Mouse (Mus musculus) limb, embryonic 12.5 days (tissue): Measurements from ENCODE around the gene Auts2. TPM values are rescaled to one million over a fixed set of nuclear protein-coding genes. Genes with fewer than 3 reads are reported as not detected.

Source experiments
- ATAC-seq: fragments of 200-750 bp; cut with Nextera tagmentation; 2 replicates; pipeline ENCODE4 v1.8.0; 2017; ENCODE audit warnings: low read depth, moderate TSS enrichment; ENCODE audit not compliant: insufficient number of reproducible peaks, insufficient read depth, low FRiP score, low TSS enrichment
- H3K27ac ChIP-seq: fragments of 300-500 bp; sonication (generic); 2 replicates; pipeline ENCODE4 v1.5.1; 2016; ENCODE audit warnings: mild to moderate bottlenecking, moderate library complexity
- H3K27me3 ChIP-seq: fragments of 300-500 bp; sonication (generic); 2 replicates; pipeline ENCODE4 v1.6.1; 2016; ENCODE audit warnings: mild to moderate bottlenecking, moderate library complexity
- H3K36me3 ChIP-seq: fragments of 300-500 bp; sonication (generic); 2 replicates; pipeline ENCODE4 v1.6.1; 2016; ENCODE audit warnings: mild to moderate bottlenecking, moderate library complexity
- H3K4me1 ChIP-seq: fragments of 300-500 bp; sonication (generic); replicated peaks from 2 replicates; pipeline ENCODE4 v1.6.1; 2016
- H3K4me2 ChIP-seq: fragments of 300-500 bp; sonication (generic); 2 replicates; pipeline ENCODE4 v1.6.1; 2016; ENCODE audit warnings: mild to moderate bottlenecking, moderate library complexity
- H3K4me3 ChIP-seq: fragments of 300-500 bp; sonication (generic); replicated peaks from 2 replicates; pipeline ENCODE4 v1.5.1; 2016; ENCODE audit warnings: mild to moderate bottlenecking
- H3K9ac ChIP-seq: fragments of 300-500 bp; sonication (generic); replicated peaks from 2 replicates; pipeline ENCODE4 v1.6.1; 2016; ENCODE audit warnings: mild to moderate bottlenecking, moderate library complexity
- H3K9me3 ChIP-seq: fragments of 300-500 bp; sonication (generic); 2 replicates; pipeline ENCODE4 v1.6.1; 2016; ENCODE audit warnings: mild to moderate bottlenecking, moderate library complexity
- WGBS: fragments of 180-500 bp; shearing (Covaris S2); methylation state at CpG from one replicate; pipeline ENCODE4 v1.1.7; 2016; 5-methylcytosine and 5-hydroxymethylcytosine counted together
- polyA plus RNA-seq: library from polyadenylated mRNA; unstranded; fragments of >200 nt; fragmentation: Nextera tagmentation; extraction: Ambion mirVana; gene quantifications from 2 replicates; pipeline ENCODE4 v1.2.1, GENCODE M21; 2016

Gene Auts2
- polyA plus RNA-seq, 1 experiment from 2014 or later, result 66.4 TPM

DNA sequence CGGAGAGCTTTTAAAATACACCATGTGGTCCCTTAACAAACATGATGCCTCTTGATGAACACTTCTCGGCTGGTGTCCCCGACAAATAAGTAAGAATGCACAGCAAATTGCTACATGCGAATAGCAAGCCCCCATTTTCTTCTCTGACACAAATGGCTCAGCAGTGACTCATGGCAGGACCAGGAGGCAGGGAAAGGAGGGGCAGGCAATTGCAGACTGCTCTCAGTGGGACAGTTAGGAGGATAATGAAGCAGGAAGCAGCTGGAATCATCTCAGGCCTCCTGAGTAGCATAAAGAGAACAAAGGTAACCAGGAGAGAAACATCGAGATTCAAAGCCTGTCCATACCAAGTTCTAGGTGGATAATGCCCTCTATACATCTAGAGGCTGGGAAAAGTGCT is 228.8 kb downstream of the Auts2 start:
- H3K4me1 ChIP-seq, result no peaks in the 10 kb centered on the region; the same call in 1 of the 2 replicates
- no peak overlapping the region for H3K27ac ChIP-seq
- no peaks in the 10 kb centered on the region for H3K9me3 ChIP-seq
- H3K27me3 ChIP-seq, result no peaks in the 10 kb centered on the region
- H3K36me3 ChIP-seq, result no peaks in the 10 kb centered on the region
- 84% methylated on average over 5 of the region's 5 CpGs for WGBS
- H3K9ac ChIP-seq, result no peak overlapping the region
- no peak for ATAC-seq
- H3K4me2 ChIP-seq, result no peak overlapping the region
- no peak overlapping the region for H3K4me3 ChIP-seq

DNA sequence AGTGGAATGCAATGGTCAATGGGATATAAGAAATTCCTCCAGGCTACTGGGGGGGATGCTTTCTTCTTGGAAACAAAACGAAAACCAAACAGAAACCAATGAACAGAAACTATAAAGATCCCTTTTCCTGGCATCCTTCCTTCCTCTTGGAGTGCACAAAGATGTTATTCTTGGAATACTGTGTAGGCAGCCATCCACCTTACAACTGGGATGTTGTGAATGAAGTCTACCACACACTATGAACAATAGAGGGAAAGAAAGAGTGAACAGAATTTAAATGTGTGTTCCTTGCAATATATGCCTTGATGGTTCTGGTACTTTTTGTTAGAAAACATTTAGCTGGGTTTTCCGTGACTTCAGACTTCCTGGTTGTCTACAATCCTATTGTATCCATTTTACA is 236.1 kb downstream of the Auts2 start:
- H3K27ac ChIP-seq, result no peak overlapping the region
- 92% methylated on average over 2 of the region's 2 CpGs for WGBS

DNA sequence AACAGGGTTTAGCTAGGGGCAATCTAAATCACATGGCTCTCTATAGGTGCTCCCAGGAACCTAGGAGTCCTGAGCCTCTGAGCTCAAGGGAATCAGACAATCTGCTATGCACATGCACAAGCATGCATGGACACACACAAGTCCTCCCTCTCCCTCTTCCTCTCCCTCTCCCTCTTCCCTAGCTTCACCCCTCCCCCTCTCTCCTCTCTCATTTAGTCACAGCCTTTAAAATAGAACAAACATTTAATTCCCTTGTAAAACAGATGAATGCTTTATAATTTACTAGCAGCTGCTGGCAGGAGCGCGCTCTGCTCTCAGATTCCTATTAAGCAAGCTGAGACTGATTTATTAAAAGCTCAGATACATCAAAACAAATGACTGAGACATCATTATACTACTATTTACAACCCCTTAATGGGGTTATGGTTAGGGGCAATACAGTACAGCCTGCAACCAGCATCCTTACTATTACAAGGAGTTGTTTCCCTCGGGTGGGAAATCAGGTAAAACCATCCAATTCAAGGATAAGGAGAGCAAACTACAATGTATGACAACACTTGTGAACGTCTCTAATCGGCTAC is 237.7 kb downstream of the Auts2 start:
- no peak overlapping the region for H3K27ac ChIP-seq
- no peak overlapping the region; the same call in 1 of the 2 replicates for H3K4me2 ChIP-seq
- no peak overlapping the region for H3K9ac ChIP-seq
- H3K4me3 ChIP-seq, result no peak overlapping the region
- no peaks in the 10 kb centered on the region for H3K36me3 ChIP-seq
- H3K27me3 ChIP-seq, result no peaks in the 10 kb centered on the region
- WGBS, result 26% methylated on average over 5 of the region's 5 CpGs
- no peaks in the 10 kb centered on the region for H3K9me3 ChIP-seq
- ATAC-seq, result no peak
- peaks cover 25% of the 10 kb centered on the region for H3K4me1 ChIP-seq

More for the DNA sequence above, 236.1 kb downstream of the Auts2 start:
- Histone ChIP-seq H3K9me3 (no peaks in the 10 kb centered on the region), H3K4me2 (no peak overlapping the region), H3K9ac (no peak overlapping the region), H3K4me1 (peaks cover 22% of the 10 kb centered on the region), H3K36me3 (no peaks in the 10 kb centered on the region), H3K27me3 (no peaks in the 10 kb centered on the region), H3K4me3 (no peak overlapping the region)
- no peak for ATAC-seq

DNA sequence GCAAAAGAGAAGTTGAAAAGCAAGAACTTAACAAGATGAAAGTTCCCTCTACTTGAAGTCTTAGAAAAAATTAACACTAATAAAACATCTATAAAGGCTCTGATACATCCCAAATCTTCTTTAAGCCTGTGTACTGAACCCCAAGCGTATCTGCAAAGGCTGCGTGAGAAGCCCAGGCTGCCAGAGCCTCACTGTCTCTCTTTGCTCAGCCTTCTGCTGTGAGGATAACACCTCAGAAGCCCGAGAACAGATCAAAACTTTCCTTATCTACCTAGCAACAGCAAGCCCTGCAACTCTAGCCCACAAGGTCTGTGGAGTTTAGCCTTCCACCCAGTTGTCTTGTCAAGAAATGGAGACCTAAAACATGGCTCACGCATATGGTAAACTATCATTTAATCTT is 240.4 kb downstream of the Auts2 start:
- H3K4me1 ChIP-seq, result peaks cover 35% of the 10 kb centered on the region
- no peak overlapping the region for H3K4me2 ChIP-seq
- WGBS, result 90% methylated on average over 4 of the region's 4 CpGs
- no peak overlapping the region for H3K9ac ChIP-seq
- H3K36me3 ChIP-seq, result no peaks in the 10 kb centered on the region
- no peak overlapping the region for H3K27ac ChIP-seq
- H3K27me3 ChIP-seq, result no peaks in the 10 kb centered on the region
- no peak overlapping the region for H3K4me3 ChIP-seq
- no peaks in the 10 kb centered on the region for H3K9me3 ChIP-seq
- no peak for ATAC-seq

DNA sequence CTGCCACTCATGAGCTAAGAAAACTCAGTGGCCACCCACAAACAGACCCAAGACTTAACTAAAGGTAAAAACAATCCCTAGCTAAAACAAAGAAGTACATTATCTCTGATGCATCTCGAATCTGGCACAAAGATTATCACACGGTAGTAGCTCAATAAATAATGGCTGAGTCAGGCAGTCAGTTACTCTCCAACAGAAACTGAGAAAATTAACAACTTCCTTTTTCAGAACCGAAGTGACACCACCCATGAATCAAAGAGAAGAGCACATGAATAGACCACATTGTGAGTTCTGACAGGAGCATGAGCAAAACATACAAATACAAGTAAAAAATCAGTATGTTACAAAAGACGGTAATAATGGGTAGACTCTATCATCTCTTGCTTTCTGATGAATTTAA is 242.3 kb downstream of the Auts2 start:
- 60% methylated on average over 4 of the region's 4 CpGs for WGBS
- Histone ChIP-seq H3K27ac (no peak overlapping the region), H3K36me3 (no peaks in the 10 kb centered on the region), H3K4me2 (no peak overlapping the region), H3K9ac (no peak overlapping the region), H3K27me3 (no peaks in the 10 kb centered on the region), H3K4me1 (peaks cover 31% of the 10 kb centered on the region), H3K9me3 (no peaks in the 10 kb centered on the region), H3K4me3 (no peak overlapping the region)
- ATAC-seq, result no peak

DNA sequence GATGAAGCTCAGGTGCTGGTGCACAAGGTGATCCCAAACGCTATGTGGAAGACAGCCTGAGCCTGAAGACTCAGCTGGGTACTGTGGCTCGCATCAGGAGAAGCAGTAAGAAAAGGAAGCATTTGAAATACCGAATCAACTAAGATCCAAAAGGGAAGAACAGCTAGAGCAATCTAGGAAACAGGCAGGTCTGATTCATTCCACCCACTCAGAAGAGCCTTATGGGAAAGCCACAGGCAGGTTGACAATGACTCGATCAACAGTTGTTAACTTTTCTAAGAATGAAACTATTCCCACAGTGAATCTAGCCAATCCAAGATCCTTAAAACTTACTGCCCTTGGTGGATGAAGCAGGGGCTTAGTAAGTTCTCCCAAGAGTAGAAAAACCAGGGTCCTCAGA is 243.4 kb downstream of the Auts2 start:
- H3K27me3 ChIP-seq, result no peaks in the 10 kb centered on the region
- no peaks in the 10 kb centered on the region for H3K36me3 ChIP-seq
- ATAC-seq, result no peak
- H3K4me3 ChIP-seq, result no peak overlapping the region
- H3K27ac ChIP-seq, result no peak overlapping the region
- H3K9ac ChIP-seq, result no peak overlapping the region
- no peaks in the 10 kb centered on the region for H3K9me3 ChIP-seq
- 76% methylated on average over 4 of the region's 4 CpGs for WGBS
- no peak overlapping the region for H3K4me2 ChIP-seq
- peaks cover 30% of the 10 kb centered on the region for H3K4me1 ChIP-seq

DNA sequence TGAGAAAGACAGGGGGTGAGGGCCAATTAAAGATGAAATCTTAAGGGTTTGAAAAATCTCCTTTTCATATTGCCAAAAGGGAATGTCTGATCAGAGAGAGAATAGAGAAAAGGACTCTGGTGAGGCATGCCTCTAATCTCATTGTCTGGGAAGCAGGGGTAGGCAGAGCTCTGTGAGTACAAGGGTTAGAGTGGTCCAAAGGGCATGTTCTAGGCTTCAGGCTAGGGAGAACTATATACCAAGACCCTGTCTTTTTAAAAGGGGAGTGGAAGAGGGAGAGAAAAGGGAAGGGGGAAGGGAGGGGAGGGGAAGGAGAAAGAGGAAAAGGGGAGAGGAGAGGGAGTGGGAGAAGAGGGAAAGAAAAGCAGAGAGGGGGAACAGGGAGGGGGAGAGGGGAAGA is 244.1 kb downstream of the Auts2 start:
- H3K9me3 ChIP-seq, result no peaks in the 10 kb centered on the region
- H3K36me3 ChIP-seq, result no peaks in the 10 kb centered on the region
- H3K27me3 ChIP-seq, result no peaks in the 10 kb centered on the region
- peaks cover 29% of the 10 kb centered on the region for H3K4me1 ChIP-seq
- no peak overlapping the region for H3K4me2 ChIP-seq
- H3K27ac ChIP-seq, result no peak overlapping the region
- no peak for ATAC-seq
- H3K9ac ChIP-seq, result no peak overlapping the region
- H3K4me3 ChIP-seq, result no peak overlapping the region

DNA sequence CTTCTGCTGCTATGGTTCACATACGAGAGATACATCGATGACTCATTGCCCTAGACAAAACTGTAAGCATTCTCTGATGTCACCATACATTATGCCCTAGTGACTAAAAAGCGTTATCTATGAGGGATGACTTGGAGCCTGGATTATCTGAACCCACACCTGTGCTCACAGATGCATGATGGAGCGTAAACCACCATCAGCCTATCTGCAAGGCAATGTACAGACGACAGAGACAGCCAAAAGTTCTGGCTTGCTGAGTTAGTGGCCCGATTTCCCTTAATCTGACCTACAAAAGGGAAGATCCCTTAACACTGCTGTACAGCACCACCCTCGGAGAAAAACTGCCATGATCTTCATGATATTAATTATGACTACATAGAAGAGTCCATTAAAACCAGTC is 245.8 kb downstream of the Auts2 start:
- Histone ChIP-seq H3K4me1 (peaks cover 29% of the 10 kb centered on the region), H3K4me2 (no peak overlapping the region), H3K36me3 (no peaks in the 10 kb centered on the region), H3K27me3 (no peaks in the 10 kb centered on the region), H3K27ac (no peak overlapping the region), H3K4me3 (no peak overlapping the region), H3K9me3 (no peaks in the 10 kb centered on the region), H3K9ac (no peak overlapping the region)
- WGBS, result 96% methylated on average over 7 of the region's 7 CpGs
- no peak for ATAC-seq

DNA sequence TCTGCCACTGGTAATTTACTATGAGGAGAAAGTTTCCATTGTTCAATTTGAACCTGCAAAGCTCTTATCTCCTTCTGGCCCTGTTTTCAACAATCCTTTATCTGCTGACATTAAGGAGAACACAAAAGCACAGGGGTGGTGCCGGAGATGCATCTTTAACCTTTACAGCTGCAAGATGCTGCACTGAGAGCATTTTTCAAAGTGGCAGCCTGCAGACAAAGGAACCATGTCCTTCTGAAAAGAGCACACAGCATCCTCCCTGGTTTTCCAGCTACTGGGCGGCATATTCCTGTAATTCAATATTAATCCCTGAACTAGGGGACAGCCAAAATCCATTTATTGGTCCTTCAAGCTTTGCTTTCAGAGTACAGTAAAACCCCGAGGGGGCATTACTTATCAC is 248.7 kb downstream of the Auts2 start:
- no peak overlapping the region for H3K4me3 ChIP-seq
- H3K27ac ChIP-seq, result no peak overlapping the region
- H3K36me3 ChIP-seq, result no peaks in the 10 kb centered on the region
- no peak overlapping the region for H3K9ac ChIP-seq
- no peaks in the 10 kb centered on the region for H3K9me3 ChIP-seq
- peaks cover 29% of the 10 kb centered on the region for H3K4me1 ChIP-seq
- no peaks in the 10 kb centered on the region for H3K27me3 ChIP-seq
- H3K4me2 ChIP-seq, result no peak overlapping the region
- 52% methylated on average over 3 of the region's 3 CpGs for WGBS
- no peak for ATAC-seq

DNA sequence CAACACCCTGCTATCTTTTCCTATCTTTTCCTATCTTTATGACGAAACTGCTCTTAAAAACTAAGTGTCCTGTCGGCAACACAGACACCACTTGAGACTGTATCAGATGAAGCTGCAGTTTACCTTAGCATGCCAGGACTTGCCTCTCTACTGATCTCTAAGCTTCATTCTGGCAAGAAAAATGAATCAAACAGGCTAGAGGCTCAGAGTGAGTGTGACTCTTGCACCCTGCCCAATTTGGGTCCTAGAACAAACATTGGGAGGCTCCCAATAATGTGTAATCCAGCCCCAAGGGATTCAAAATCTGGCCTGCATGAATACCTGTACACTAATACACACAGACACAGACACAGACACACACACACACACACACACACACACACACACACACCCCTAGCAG is 250.2 kb downstream of the Auts2 start:
- H3K4me2 ChIP-seq, result no peak overlapping the region
- H3K9me3 ChIP-seq, result no peaks in the 10 kb centered on the region
- H3K4me1 ChIP-seq, result peaks cover 26% of the 10 kb centered on the region
- H3K27ac ChIP-seq, result no peak overlapping the region
- H3K4me3 ChIP-seq, result no peak overlapping the region
- ATAC-seq, result no peak
- no peak overlapping the region for H3K9ac ChIP-seq
- H3K36me3 ChIP-seq, result no peaks in the 10 kb centered on the region
- WGBS, result 72% methylated on average over 2 of the region's 2 CpGs
- no peaks in the 10 kb centered on the region for H3K27me3 ChIP-seq

DNA sequence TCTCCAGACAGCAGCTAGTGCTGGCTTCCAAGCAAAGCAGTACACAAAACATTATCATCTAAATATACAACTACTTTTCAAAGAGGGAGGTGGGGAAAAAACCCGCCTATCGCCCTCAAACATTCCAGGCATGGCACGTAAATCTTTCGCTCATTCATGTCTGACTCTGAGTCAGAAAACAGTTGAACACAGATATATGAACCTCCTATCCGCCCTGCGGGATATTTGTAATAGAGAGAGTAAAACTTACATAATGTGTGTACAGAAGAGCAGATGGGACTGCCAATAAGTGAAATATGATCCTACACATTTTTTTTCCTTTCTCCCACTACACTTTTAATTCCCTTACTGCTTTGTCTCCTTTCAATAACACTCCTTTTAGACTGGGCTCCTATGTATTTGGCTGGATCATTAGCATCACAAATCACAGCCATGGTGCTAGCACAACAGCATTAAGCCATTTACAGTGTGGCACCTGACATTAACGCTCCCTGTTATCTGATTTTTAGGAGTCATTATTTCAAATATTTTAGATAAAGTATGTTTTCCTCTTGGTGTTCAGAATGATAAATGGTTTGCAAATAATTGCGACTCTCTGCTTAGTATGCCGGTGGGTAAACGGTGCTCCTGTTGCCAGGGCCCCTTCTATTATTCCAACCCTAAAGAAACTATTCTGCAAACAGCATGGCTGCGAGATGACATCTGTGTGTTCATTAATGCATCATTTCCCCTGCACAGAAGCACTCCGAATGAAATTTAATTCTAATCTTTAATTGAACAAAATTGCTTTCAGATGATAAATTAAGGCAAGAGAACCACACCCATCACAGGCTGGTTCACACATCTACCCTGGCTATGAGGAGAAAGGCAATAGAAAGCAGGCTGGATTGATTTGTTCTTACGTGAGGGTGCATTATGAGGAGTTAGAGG is 252.3 kb downstream of the Auts2 start:
- H3K36me3 ChIP-seq, result no peaks in the 10 kb centered on the region
- H3K4me3 ChIP-seq, result no peak overlapping the region
- no peak for ATAC-seq
- H3K4me1 ChIP-seq, result peaks cover 26% of the 10 kb centered on the region
- H3K27ac ChIP-seq, result no peak overlapping the region
- H3K9me3 ChIP-seq, result no peaks in the 10 kb centered on the region
- 53% methylated on average over 13 of the region's 13 CpGs for WGBS
- no peaks in the 10 kb centered on the region for H3K27me3 ChIP-seq
- H3K9ac ChIP-seq, result no peak overlapping the region
- no peak overlapping the region for H3K4me2 ChIP-seq
